Mouse (Mus musculus): Measurements from ENCODE around the gene Sppl2c.

Sppl2c gene

DNA sequence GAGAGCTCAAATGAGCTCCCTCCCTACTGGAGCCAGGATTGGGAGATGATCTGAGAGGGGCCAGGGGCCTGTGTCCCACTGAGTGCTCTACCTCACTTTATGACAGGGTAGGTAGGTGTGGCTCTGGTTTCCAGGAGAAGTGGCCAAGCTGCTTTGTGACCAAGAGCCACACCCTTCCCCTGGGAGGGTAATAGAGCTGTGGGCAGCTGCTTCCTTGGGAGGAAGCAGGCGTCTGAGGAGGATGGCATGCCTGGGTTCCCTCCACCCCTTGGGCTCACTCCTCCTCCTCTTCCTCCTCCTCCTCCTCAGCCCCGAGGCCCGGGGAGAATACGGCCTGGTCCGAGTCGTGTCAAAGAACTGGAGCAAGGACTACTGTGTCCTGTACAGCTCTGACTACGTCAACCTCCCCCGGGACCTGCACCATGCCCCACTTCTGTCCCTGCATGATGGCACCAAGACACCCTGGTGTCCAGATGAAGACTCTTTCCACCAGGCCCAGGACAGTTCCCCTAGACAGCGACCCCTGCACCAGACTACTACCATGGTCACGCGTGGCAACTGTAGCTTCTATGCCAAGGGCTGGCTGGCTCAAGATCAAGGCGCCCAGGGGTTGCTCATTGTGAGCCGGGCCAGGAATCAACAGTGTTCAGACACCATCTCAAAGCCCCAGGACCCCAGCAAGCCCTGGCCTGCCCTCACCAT lies at the start of gene Sppl2c:
Gene Sppl2c (plus strand): TSS at position 193 of the 702 bp plus-strand sequence.
- no peak for DNase-seq (ENCODE audit: low read depth)

GRCm38 (mm10) chr11:104138976-104139375 lies 47.2 kb upstream of the Sppl2c start:
- no peak for DNase-seq (ENCODE audit: low read depth)

DNA sequence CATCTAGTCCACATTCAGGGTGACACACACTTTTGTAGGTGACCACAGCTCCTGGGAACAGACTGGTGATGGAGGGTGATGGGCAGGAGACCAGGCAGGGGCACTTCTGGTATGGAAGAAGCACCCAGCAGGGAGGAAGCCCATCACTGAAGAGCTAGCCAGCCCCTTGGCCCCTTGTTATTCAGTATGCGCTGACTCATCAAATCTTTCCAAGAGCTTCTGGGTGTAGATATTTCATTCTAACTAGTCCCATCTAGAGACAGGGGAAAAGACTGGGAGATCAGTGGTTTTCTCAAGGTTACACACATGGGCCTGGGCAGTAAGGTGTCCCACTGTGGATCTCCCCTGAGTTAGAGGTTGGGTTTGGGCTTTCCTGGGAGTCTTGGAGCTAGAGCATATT lies 41.2 kb upstream of the Sppl2c start:
- DNase-seq (ENCODE audit: low read depth), result no peak

DNA sequence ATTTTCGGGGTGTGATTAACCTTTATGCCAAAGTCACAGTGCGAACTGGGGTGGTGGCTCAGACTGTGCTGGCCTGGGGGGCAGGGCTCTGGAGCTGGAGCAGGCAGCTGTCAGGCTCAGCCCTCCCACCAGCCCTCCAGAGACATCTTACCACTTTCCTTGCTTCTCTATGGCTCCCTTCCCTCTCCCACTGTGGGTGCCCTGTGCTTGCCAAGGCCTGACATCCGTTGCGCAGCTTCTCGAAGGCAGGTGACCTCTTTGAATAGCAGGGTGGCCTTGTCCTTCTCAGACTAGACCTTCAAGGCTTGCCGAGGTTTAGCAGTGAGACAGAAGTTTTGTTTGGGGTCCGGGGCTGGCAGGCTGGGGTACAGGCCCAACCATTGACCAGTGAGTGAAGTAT lies 37.3 kb upstream of the Sppl2c start:
- no peak for DNase-seq (ENCODE audit: low read depth)

GRCm38 (mm10) chr11:104150911-104151310 lies 35.2 kb upstream of the Sppl2c start:
- DNase-seq (ENCODE audit: low read depth), result no peak

GRCm38 (mm10) chr11:104154332-104154731 lies 31.8 kb upstream of the Sppl2c start:
- no peak for DNase-seq (ENCODE audit: low read depth)

DNA sequence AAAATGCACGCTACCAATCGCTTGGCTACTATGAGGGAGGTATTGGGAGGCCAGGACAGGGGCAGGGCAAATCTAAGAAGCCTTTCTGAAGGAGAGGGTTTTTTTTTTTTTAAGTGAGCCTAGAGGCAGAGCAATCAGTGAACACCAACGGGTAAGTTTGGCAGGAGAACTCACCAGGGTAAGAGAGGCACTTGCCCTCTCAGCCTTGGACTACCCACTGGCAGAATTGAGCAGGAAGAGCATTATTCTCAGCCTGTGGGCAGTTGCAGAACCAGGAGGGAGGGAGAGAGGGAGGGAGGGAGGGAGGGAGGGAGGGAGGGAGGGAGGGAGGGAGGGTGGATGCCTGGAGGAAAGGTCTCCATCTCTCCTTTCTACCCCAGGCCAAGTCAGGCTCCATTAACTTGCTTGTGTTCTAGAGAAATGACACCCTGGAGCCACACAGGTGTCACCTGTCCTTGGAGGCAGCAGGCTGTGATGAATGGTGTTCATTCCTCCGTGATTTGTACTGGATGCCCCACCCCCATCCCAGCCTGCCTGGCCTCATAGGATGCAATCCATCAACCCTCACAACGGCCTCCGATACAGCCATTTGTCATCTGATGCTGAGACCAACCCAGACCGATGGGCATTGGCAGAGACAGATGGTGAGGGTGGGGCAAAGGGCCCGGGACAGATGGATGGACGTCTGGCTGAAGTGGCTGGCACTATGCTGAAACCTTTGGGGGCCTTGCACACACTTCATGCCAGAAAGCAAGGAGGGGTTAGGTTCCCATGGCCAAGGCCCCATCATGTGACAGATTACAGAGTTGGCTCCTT lies 31.1 kb upstream of the Sppl2c start:
- DNase-seq (ENCODE audit: low read depth), result no peak

DNA sequence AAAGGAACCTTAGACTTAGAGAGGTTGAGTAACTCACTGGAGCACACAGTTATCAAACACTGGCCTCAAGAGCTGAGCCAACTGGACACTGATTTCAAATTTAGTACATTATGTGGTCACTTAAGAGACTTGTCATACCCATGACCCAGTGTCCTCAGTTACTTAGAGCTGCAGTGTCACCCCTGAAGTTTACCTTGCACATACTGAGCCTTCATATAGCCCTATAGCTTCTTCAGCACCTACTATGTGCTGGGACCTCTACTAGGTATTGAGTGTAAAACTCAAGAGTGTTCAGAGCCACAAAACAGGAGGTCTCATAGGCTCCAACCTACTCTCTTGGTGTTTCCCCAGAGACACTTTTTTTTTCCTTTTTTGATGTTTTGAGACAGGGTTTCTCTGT lies 30.2 kb upstream of the Sppl2c start:
- DNase-seq (ENCODE audit: low read depth), result no peak

- no peak for DNase-seq (ENCODE audit: low read depth)
Measured at GRCm38 (mm10) chr11:104156391-104156790, 29.7 kb upstream of the Sppl2c start.

- no peak for DNase-seq (ENCODE audit: low read depth)
Measured at GRCm38 (mm10) chr11:104157603-104158259, 28.4 kb upstream of the Sppl2c start.

DNA sequence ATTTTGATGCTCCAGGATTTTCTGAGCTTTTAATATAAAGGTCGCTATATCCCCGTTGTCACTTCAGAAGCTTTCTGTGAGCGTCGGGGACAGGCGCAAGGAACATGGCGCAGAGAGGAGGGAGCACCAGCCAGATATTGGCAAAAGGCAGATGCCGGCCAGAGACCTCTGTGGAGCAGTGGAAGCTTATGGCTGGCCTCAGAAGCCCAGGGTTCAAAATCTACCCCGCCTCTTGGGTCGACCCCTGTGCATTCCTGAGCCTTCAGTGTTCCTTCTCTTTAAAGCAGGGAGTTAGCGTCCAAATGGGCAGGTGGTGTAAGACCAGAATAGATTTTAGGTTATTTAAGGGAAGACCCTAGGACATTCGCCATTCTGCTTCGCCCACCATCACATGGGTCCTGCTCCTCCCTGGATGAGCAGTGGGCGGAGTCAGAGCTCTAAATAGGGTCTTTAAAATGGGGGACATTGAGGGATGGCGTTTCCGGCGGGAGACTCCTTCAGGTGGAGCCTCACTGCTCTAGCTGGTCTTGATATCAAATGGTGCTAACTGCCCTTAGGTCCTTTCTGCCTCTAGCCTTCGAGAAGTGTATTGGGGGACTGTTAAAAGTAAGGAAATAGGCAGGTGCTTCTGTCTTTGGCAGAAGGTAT lies 27.7 kb upstream of the Sppl2c start:
- no peak for DNase-seq (ENCODE audit: low read depth)

- no peak for DNase-seq (ENCODE audit: low read depth)
Measured at GRCm38 (mm10) chr11:104159769-104160272, 26.3 kb upstream of the Sppl2c start.

GRCm38 (mm10) chr11:104161153-104161552 lies 25.0 kb upstream of the Sppl2c start:
- no peak for DNase-seq (ENCODE audit: low read depth)

GRCm38 (mm10) chr11:104164257-104164656 lies 21.9 kb upstream of the Sppl2c start:
- no peak for DNase-seq (ENCODE audit: low read depth)

- peak; percentile 63 for DNase-seq (ENCODE audit: low read depth)
Measured at GRCm38 (mm10) chr11:104171281-104171781, 14.8 kb upstream of the Sppl2c start.

DNA sequence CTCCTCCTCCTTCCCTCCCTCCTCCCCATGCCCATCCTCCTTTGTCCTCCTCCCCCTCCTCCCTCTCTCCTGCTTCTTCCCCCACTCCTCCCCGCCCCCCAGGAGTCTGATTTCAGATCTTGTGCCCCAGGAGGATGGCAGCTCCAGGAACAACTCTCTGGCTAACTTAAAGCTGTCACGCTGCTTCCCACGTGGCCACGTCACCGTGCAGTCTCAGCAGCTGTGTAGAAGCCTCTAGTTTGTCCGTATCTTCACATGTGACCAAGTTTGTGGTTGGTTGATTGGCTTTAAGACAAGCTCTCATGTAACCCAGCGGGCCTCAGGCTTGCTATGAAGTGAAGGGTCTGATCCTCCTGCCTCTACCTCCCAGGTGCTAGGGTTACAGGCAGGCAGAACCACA lies 7.2 kb upstream of the Sppl2c start:
- DNase-seq (ENCODE audit: low read depth), result no peak

GRCm38 (mm10) chr11:104179804-104180203 lies 6.3 kb upstream of the Sppl2c start:
- DNase-seq (ENCODE audit: low read depth), result no peak

GRCm38 (mm10) chr11:104182141-104182540 lies 4.0 kb upstream of the Sppl2c start:
- DNase-seq (ENCODE audit: low read depth), result no peak

DNA sequence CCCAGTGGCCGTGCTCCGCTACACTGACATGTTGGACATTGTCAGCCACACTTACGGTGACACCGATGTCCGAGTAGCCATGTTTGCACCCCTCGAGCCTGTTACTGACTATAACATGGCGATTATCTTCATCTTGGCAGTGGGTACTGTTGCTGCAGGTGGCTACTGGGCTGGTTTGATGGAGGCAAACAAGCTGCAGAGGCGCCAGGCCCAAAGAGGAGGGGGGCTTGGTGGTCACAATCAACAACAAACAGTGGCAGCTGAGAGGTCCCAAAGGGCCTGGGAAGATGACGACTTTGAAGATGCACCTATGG lies 667 bp downstream of the Sppl2c start:
- DNase-seq (ENCODE audit: low read depth), result no peak

DNA sequence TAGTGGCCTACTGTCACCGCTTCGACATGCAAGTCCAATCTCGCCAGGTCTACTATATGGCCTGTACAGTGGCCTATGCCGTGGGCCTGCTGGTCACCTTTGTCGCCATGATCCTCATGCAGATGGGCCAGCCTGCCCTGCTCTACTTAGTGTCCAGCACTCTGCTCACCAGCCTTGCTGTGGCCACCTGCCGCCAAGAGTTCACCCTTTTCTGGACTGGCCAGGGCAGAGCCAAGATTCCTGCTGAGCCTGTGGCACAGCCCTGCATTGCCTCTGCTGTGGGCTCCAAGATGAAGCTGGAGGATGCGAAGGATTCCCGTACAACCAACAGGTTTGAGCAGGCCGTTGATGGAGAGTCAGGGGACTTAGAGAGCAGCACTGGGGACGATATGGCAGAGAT lies 1.6 kb downstream of the Sppl2c start:
- DNase-seq (ENCODE audit: low read depth), result no peak

DNA sequence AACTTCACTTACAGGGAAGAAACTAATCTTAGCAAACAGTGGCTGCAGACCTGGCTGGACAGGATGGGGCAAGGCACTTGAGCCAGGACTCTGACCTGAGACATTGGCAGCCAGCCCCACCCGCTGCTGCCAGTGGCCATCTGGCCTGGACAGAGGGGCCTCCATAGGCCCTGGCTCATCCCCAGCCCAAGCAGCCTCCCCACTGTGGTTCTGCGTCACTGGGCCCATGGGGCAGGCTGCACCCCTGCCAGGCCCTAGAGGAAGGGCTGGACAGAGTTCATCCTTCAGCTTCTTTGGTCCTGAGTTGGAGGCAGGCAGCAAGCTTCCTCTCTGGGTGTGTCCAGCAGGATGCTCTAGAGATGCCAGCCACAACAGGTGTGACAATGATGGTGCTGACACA lies 3.9 kb downstream of the Sppl2c start:
- no peak for DNase-seq (ENCODE audit: low read depth)

GRCm38 (mm10) chr11:104195382-104195781 lies 9.3 kb downstream of the Sppl2c start:
- DNase-seq (ENCODE audit: low read depth), result no peak

Data from naive thymus-derived CD4-positive, alpha-beta T cell, adult 2 months (primary cell).